Mouse (Mus musculus) heart, adult 8-10 months (tissue): ENCODE measurements around the gene Plekhm3. TPM values are rescaled to one million over a fixed set of nuclear protein-coding genes. Genes with fewer than 3 reads are reported as not detected.

Source experiments
- DNase-seq: peaks from one replicate; pipeline ENCODE4 v3.0.0; 2022; ENCODE audit warnings: low spot score
- total RNA-seq, 4 experiments: library from RNA; stranded (reverse); gene quantifications; 2 replicates each; pipeline ENCODE4 v1.2.4; 2022

Gene Plekhm3
- total RNA-seq, 4 experiments from 2014 or later, result 7.0 to 9.0 (median 8.1) TPM

GRCm38 (mm10) chr1:64876276-64876675 lies 80.3 kb downstream of the Plekhm3 start:
- peak; percentile 64 for DNase-seq

- DNase-seq, result no peak
Measured at GRCm38 (mm10) chr1:64875712-64876111, 80.9 kb downstream of the Plekhm3 start.

- DNase-seq, result no peak
Measured at GRCm38 (mm10) chr1:64875156-64875555, 81.5 kb downstream of the Plekhm3 start.

GRCm38 (mm10) chr1:64871956-64872355 lies 84.7 kb downstream of the Plekhm3 start:
- DNase-seq, result no peak

- DNase-seq, result no peak
Measured at GRCm38 (mm10) chr1:64867684-64868083, 88.9 kb downstream of the Plekhm3 start.

- no peak for DNase-seq
Measured at GRCm38 (mm10) chr1:64866140-64866539, 90.5 kb downstream of the Plekhm3 start.

- no peak for DNase-seq
Measured at GRCm38 (mm10) chr1:64860235-64860920, 96.2 kb downstream of the Plekhm3 start.

- DNase-seq, result no peak
Measured at GRCm38 (mm10) chr1:64859826-64860225, 96.8 kb downstream of the Plekhm3 start.

GRCm38 (mm10) chr1:64854835-64855234 lies 101.8 kb downstream of the Plekhm3 start:
- DNase-seq, result no peak

GRCm38 (mm10) chr1:64853738-64854730 lies 102.6 kb downstream of the Plekhm3 start:
- no peak for DNase-seq

- DNase-seq, result no peak
Measured at GRCm38 (mm10) chr1:64853244-64853643, 103.4 kb downstream of the Plekhm3 start.

- DNase-seq, result no peak
Measured at GRCm38 (mm10) chr1:64852272-64852671, 104.4 kb downstream of the Plekhm3 start.

GRCm38 (mm10) chr1:64850345-64850744 lies 106.3 kb downstream of the Plekhm3 start:
- DNase-seq, result no peak

- DNase-seq, result no peak
Measured at GRCm38 (mm10) chr1:64848996-64849395, 107.6 kb downstream of the Plekhm3 start.

- DNase-seq, result no peak
Measured at GRCm38 (mm10) chr1:64848081-64848480, 108.5 kb downstream of the Plekhm3 start.

GRCm38 (mm10) chr1:64847565-64847964 lies 109.1 kb downstream of the Plekhm3 start:
- DNase-seq, result no peak

GRCm38 (mm10) chr1:64844978-64845377 lies 111.6 kb downstream of the Plekhm3 start:
- DNase-seq, result no peak

GRCm38 (mm10) chr1:64843900-64844616 lies 112.6 kb downstream of the Plekhm3 start:
- DNase-seq, result no peak

- no peak for DNase-seq
Measured at GRCm38 (mm10) chr1:64840930-64841329, 115.7 kb downstream of the Plekhm3 start.

GRCm38 (mm10) chr1:64836584-64836983 lies 120.0 kb downstream of the Plekhm3 start:
- DNase-seq, result no peak

GRCm38 (mm10) chr1:64836114-64836513 lies 120.5 kb downstream of the Plekhm3 start:
- DNase-seq, result no peak

- DNase-seq, result no peak
Measured at GRCm38 (mm10) chr1:64831552-64831951, 125.1 kb downstream of the Plekhm3 start.
